Mouse (Mus musculus): ENCODE measurements around the gene Srsf10.

Srsf10 gene

DNA sequence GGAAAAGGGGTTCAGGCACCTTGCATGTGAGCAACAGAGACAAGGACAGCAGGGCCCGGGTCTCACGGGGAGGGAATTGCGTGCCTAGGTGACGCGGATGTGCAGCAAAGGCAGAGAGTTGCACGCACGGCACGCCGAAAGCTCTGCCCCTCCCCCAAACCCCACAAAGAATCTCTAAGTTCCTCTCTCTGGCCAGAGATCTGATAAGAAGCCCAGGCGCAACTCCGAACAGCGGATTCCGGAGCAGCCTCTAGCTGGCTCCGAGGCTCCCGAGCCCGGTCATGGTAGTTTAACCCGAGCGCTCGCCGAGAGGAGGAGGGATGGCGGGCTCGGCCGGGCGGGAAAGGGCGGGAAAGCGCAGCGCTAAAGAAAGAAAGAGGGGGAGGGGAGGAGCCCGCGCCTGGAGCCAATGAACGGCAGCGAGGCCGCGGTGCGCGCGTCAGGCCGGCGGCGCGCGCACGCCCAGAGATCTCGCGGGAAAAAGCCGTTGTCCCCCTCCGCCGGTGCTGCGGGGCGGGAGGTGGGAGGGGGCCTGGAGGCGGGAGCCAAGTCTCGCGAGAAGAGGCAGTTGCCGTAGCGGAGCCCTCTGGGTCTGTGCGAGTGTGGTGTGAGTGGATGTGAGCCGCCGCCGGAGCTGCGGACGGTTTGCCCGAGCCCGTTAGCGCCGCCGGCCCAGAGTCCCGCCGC is at the start of gene Srsf10:
TSS of gene Srsf10 (plus strand) at position 212 of the 687 bp plus-strand sequence.
- DNase-seq (ENCODE audit: low spot score) = peak; percentile 96

DNA sequence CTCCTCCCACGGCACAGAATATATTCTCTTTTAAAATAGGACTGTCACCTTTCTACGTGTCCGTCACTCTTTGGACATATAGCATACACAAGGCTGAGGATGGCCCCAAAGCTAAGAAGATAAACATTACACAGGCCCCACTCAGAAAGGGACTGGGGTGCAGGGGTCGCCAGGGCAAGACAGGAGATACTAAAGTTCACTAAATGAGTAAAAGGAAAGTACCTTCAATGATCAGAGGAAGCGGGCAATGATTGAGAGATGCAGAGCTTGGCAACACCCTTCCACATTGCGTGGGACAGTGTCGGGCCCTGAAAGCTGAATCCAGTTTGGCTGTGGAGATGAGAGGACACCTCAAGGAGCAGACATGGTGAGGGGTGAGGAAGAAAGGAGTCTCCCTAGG is 40.7 kb upstream of the Srsf10 start:
- no peak for DNase-seq (ENCODE audit: low spot score)

DNA sequence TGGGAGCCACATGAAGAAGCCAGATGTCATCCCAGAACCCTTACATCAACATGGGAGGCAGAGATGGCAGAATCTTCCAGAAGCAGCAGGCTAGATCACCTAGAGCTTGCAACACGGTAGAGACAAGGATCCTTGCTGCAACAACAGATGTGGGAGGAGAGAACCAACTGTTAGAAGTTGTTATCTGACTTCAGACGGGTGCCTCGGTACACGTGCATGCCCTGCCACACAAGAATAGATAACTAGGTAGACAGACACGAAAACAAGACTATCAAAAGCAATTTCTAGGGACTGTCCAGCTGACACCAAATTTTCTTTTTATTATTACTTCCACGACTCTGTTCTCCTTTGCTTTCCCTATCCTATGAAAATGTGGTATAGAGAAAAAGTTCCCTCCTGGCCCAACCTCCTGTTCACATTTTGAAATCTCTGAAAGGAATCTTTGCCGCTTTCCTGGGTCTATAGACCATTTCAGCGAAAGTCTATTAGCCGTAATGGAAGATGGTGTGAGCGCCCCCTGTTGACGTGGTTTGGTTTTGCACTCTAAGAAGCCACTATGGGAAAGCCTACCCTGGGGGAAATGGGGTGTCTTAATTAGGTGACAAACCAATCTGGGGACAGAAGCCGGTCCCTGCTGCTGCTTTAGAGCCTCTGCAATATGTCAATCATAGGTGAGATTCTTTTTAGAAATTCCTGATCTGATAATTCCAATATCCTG is 38.5 kb upstream of the Srsf10 start:
- no peak for DNase-seq (ENCODE audit: low spot score)

DNA sequence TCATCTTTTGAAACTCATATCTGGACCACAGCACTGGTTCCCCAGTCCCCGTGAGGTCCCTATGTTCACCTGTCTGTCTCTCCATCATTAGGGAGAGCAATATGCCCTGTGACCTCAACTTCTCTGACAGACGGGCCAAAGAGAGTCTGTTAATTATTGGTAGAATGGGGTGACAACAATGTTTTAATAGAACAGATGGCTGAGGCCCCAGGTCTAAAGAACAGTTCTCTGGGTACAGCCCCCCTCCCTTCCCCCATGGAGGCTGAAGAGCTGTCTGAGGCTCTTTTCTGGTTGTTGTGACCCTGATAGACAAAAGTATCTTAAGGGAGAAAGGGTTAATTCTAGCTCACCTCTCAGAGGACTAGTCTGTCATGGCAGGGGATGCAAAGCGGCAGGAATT is 37.2 kb upstream of the Srsf10 start:
- no peak for DNase-seq (ENCODE audit: low spot score)

DNA sequence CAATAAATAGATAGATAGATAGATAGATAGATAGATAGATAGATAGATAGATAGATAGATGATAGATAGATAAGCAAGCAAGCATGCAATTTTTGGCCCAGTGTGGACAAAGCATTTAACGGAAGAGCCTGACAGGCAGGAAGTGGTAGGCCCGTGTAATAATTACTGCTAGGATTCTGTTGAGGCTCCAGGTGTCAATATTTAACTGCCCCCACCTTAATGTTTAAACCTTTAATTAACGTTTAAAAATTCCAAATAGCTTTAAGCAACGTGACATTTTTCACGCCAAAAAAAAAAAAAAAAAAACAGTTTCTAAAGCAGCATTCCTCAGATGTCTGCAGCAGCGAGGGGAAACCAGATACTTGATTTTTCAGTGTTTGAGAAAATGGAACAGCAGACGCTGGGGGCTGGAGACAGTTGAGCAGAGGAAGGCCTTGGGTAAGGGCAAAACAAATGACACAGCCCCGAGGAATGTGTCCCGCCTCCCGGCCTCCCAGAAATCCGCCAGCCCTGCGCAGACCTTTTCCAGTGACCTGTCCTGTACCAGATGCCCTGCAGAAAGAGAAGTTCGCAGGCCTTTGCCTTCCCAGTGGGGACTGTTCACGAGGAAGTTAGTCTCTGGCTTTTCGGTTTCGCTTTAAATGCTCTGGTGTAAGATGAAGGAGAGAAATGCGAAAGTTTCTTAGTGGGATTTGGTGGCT is 35.6 kb upstream of the Srsf10 start:
- DNase-seq (ENCODE audit: low spot score) = peak; percentile 60

DNA sequence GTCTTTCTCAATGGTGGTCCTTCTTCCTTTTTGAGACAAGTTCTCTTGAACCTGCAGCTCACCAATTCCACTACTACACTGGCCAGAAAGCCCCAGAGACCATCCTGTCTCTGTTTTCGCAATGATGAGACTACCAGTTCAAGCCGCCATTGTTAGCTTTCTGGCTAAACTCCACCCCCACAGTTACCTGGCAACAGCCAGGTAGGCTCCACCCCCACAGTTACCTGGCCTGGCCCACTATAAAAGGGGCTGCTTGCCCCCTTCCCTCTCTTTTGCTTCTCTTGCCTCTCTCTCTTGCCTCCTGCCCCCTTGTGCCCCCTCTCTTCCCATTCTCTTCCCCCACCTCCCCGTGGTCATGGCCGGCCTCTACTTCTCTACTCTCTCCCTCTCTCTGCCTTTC is 33.8 kb upstream of the Srsf10 start:
- no peak for DNase-seq (ENCODE audit: low spot score)

DNA sequence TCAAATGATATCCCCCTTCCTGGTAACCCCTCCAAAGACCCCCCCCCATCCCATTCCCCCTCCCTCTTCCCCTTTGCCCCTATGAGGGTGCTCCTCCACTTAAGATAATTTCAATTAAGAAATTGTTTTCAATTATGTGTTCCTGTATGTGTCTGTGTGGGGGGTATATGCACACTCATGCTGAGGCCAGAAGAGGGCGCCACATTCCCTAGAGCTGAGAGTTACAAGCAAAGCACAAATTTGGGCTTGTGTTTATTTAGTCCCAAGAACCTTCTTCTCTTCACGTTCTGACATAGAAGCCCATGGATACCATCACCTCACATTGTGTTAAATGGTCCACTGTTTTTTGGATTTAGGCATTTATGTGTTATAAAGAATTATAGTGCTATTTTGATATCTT is 32.2 kb upstream of the Srsf10 start:
- DNase-seq (ENCODE audit: low spot score) = no peak

DNA sequence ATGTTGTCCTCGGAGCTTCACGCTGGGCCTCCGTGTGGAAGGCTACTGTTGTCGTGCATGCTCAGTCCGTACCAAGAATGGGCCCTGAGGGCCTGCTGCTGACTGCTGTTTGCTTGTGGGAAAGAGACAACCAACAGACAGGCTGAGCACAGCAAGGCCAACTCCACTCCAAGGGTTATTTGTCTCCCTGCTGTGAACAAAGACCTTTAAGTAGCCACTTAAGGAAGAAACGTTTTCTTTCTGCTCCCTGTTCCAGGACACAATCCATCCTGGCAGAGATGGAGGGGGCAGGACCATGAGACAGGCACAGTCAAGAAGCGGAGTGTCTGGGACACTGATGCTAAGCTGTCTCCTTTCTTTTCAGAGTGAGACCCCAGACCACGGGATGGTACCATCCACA is 31.3 kb upstream of the Srsf10 start:
- DNase-seq (ENCODE audit: low spot score) = no peak

DNA sequence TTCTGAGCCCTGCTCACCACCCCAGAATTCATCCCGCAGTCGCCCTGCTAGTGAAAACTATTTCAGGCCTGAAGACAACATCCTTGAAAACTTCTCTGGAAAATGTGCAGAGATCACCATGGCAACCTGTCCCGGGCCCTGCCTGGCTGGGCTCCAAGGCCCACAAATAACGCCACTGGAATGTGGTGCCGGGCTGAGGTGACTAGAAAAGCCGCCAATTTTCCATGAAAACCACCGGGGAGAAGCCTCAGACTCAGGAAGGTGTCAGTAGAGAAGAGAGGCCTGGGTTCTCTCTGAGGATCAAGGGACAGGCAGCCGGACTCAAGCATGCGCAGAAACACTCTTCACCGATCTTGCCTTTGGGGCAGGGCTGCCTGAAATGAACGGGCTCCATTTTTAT is 27.1 kb upstream of the Srsf10 start:
- peak; percentile 84 for DNase-seq (ENCODE audit: low spot score)

DNA sequence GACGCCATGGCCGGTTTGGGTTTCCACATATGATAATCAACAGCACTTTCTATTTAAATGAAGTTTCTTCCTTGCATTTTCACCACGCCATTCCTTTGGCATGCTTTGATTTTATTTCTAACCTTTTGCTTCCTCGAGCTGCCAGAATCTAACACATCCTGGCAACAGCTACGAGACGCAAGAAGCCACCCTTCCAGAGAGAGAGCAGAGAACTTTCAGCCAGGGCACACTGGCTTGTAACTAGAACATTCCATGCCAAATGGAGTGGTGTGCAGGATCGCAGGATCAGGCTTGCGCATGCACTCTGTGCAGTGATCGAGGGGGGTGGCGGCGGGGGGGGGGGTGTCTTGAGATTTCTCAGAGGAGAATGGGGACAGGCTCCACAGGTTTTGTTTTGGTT is 23.5 kb upstream of the Srsf10 start:
- no peak for DNase-seq (ENCODE audit: low spot score)

DNA sequence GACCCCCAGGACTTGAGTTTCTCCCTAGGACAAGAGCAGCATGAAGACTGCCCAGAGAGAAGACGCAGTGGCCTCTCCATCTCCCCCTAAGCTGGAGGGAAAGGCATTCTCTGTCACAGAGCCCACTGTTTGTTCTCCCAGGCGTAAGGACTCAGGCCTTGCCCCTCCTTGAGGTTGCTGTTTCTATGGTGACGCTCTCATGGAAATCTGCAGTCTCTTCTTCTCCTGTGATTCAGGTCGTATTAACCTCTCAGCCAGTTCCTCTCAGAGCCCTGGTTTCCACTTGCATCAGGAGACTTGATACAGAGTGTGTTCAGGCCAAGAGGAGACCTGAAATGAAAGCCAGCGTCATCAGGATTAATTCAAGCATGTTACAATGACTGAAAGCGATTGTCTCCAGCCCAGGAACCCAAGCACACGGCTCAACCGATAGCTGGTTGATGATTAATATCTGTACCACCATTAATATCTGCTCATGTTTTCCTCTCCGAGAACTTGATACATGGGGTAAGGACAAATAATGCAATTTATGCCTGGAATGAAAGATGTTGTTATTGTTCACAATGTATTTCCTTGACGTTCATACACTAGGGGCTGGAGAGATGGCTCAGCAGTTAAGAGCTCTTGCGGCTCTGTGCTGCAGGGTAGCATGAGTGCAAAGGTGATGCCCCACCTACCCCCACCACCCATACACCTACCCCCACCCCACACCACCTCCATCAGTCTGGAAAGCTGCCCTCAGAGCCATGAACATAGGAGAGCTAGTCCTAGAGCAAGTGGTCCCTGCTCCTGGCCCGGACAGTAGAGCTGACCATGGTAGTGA is 22.0 kb upstream of the Srsf10 start:
- DNase-seq (ENCODE audit: low spot score) = no peak

DNA sequence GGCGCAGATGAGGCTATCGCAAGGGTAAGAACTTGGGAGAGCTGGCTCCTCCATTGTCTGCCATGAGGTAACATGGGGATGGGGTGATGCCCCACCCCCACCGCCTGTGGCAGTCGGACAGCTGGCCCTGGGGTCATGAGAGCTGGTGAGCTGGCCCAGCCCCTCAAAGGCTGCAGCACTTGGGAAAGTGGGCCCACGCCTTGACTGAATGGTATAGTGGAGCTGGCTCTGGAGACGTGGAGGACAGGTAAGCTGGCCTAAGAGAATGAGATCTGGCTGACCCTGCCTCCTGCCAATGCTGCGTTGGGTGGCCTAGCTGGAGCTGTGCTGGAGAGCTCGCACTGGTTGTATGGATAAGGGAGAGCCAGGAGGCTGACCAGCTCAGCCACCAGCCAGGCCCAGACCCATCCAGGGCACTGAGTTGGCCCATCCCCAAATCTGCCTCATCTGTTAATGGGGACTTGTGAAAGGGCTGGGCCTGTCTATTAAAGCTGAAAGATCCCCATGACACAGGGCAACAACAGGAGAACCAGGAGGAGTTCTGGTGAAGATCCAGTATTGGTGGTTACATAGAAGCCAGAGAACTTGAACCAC is 21.3 kb upstream of the Srsf10 start:
- no peak for DNase-seq (ENCODE audit: low spot score)

DNA sequence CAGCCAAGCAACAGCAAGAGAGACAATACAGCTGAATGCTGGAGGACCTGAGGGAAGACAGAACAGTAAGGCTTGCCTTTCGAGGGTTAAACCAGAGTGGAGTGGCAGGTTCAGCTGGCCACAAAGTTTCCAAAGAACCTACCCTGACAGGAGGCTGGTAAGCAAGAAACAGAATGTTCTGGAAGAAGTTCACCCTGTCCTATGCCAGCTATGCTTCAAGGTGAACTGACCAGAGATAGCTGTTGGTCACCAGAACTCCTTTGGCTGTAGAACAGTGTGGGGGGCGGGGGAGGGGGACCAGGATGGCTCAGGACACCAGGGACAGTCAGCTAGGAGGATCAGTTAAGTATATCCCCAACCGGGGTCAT is 16.6 kb upstream of the Srsf10 start:
- DNase-seq (ENCODE audit: low spot score) = no peak

DNA sequence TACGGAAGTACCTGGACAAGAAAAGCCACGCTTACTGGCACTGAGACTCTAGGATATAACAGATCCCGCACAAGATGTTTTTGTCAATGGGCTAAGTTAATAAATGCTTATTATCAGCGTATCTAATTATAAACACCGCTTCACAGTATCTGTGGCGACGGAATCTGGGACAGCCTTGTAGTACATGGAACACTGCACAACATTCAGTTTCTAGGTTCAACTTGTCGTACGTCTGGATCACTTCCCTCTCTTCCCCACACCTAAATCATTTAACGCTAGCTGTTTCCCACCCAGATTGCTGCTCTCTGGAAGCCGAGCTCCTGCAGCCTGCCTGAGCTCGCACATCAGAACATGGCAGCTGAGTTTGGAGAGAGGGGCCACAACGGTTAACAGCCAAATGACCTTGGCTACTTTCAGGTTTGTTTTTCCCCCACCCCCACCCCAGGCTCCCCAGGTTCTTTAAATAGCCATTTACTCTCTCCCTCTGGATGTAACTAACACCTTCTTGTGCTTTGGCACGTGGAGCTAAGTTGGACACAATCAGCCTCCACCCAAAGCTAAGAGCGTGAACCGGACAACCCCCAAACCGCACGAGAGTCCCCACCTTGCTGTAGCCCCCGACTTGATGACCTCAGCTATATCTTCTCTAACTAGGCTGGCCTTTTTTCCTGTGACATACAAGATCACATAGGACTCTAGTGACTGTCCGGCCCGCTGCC is 16.1 kb upstream of the Srsf10 start:
- no peak for DNase-seq (ENCODE audit: low spot score)

DNA sequence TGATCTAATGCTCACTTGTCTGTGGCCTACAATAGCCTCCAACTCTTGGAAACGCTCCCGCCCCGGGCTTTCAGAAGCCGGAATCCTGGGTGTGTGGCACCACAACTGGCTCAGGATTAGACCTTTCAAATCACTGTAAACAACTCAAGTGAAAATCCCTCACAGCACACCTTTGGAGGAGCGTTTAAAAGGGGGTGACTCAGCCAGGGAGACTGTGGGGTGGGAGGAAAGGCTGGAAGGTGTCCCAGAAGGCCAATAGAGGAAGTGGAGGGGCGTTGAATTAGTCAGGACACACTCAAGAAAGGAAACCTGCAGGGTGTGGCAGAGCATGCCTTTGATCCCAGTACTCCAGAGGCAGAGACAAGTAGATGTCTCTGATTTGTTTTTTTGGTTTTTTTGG is 11.1 kb upstream of the Srsf10 start:
- no peak for DNase-seq (ENCODE audit: low spot score)

DNA sequence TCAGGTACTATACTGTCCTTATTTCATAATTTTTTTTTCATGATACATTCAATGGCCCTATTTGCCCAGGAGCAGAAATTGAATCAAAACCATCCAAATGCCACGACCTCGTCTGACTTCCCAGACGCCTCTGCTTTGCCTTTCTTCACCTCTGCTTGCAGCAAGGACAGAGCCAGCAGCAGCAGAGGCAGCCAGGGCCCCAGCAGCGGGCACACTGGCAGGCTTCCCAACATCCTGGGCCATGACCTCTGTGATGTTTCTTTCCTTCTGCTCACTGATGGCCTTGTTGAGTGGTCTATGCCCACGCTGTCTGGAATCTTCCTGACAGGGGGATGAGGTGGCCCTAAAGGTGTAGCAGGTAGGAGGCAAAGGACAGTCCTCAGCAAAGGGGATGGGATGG is 8.0 kb upstream of the Srsf10 start:
- DNase-seq (ENCODE audit: low spot score) = peak; percentile 63

DNA sequence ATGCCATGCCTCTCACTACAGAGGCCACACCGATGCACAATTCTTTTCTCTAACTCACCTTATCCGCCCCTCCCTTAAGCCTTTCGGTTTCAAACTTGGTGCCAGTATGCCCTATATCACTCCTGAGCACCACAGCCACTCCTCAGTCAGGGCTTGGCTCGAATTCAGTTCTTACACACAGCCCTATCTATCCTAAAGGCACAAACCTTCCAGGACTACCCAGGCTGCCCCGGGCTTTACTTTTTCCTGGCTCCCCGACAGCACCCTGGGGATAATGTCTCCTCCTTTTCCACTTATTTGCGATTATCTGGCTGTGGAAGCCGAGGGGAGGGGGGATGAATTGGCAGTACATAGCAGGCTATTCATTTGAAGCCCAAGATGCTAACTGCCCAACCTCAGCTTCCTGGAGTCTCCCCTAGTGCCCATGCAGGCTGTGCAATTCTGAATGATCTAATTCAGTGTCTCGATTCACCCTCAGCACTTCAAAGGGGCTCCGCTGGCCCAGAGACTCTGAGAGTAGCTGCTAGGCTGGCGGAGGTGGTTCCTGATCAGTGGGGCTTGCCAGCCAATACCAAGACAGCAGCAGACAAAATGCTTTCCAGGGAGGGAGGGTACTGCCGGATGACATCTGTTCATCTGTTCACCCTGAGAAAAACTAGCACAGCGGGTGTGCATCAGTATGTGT is 5.0 kb upstream of the Srsf10 start:
- DNase-seq (ENCODE audit: low spot score) = no peak

DNA sequence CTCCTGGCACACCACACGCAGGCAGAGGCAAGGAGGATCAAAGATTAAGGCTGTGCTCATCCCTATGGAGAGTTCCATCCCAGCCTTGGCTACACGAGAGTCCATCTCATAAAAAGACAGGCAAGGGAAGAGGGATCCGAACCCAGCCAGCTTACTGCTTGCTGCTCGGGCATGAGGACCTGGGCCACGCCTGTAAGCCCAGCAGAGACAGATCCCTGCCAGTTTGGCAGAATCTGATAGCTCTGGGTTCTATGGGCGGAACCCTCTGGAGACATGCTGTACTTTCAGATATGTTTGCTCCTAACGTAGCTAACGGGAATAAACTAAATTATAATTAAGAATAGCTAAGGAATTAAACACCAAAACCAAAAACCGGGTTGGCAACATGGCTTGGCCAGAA is 3.6 kb upstream of the Srsf10 start:
- DNase-seq (ENCODE audit: low spot score) = no peak

DNA sequence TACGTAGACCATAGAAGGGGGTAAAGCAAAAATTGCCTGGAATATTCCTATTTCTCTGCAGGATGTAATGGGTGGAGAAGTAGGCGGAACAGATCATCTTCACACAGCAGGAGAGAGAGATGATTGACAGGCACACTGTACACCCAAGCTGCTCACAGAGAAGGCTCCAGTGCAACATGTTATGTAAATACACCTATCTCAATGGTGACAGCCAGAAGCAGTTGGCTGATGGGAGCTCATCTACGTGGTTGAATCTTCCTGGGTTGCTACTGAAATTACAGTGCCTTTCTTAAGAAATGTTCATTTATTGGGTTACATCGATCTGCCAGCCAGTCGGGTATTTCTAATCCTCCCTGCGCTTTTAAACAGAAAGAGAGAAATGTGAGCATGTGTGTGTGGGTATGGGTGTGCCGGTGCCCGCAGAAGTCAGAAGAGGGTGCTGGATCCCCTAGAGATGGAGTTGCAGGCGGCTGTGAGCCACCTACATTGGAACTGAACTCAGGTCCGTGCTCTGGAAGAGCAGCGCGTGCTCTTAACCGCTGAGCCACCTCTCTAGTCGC is 1.5 kb upstream of the Srsf10 start:
- DNase-seq (ENCODE audit: low spot score) = no peak

DNA sequence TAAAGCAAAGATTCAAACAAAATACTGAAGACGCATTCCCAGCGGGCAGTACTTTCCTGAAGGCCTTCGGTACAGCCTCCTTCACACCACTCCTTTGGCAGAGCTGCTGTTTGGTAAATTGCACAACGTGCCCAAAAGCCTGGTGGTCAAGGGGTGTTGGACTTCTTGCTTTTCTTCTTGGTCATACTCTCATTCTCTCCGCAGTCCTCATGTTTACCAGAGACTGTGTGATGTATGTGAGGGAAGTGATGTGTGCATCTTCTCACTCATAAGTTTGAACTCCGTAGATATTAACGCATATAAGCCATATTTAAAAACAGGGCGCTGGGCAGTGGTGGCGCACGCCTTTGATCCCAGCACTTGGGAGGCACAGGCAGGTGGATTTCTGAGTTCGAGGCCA is 917 bp upstream of the Srsf10 start:
- DNase-seq (ENCODE audit: low spot score) = no peak

DNA sequence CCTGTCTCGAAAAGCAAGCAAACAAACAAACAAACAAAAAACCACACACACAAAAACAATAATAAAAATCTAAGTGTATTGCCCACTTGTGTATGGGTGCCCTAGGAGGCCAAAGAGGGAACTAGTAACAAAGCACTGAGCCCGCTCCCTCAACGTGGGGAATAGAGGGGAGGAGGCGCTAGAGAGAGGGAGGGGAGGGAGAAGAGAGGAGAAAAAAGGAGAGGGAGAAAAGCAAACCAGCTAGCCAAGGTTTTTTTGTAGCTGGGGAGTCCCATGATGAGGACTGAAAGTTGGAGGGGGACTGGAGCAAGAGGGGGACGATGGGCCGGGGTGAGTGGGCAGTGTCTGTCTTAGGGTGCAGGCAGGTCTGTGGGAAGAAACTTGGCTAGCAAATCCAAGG is 467 bp upstream of the Srsf10 start:
- no peak for DNase-seq (ENCODE audit: low spot score)

All from ovary, adult 18-20 months (tissue).